Mouse (Mus musculus) midbrain, embryonic 14.5 days (tissue): ENCODE results near the gene Miox. TPM values are rescaled to one million over a fixed set of nuclear protein-coding genes. Genes with fewer than 3 reads are reported as not detected.

Experiments used
- ATAC-seq: fragments of 200-750 bp; cut with Nextera tagmentation; 2 replicates; pipeline ENCODE4 v1.8.0; 2017; ENCODE audit warnings: moderate number of reproducible peaks, moderate library complexity; ENCODE audit not compliant: low FRiP score, low TSS enrichment
- DNase-seq: peaks from one replicate; pipeline ENCODE4 v3.0.0-alpha.2; 2015
- H3K27ac ChIP-seq: fragments of 300-500 bp; sonication (generic); replicated peaks from 2 replicates; pipeline ENCODE4 v1.5.1; 2014; ENCODE audit warnings: mild to moderate bottlenecking, low read depth, low read length, moderate library complexity
- H3K27me3 ChIP-seq: fragments of 300-500 bp; sonication (generic); 2 replicates; pipeline ENCODE4 v1.6.1; 2014; ENCODE audit warnings: low read length, control low read depth, mixed read lengths; ENCODE audit not compliant: control insufficient read depth, insufficient read depth
- H3K36me3 ChIP-seq: fragments of 300-500 bp; sonication (generic); 2 replicates; pipeline ENCODE4 v1.6.1; 2014; ENCODE audit warnings: low read length, control low read depth; ENCODE audit not compliant: control insufficient read depth, insufficient read depth
- H3K4me1 ChIP-seq: fragments of 300-500 bp; sonication (generic); 2 replicates; pipeline ENCODE4 v1.6.1; 2014; ENCODE audit warnings: mild to moderate bottlenecking, antibody characterized with exemption, low read length, control low read depth; ENCODE audit not compliant: control insufficient read depth, insufficient read depth
- H3K4me2 ChIP-seq: fragments of 300-500 bp; sonication (generic); 2 replicates; pipeline ENCODE4 v1.6.1; 2014; ENCODE audit warnings: mild to moderate bottlenecking, low read length, moderate library complexity
- H3K4me3 ChIP-seq: fragments of 300-500 bp; sonication (generic); replicated peaks from 2 replicates; pipeline ENCODE4 v1.5.1; 2014; ENCODE audit warnings: low read depth, low read length
- H3K9ac ChIP-seq: fragments of 300-500 bp; sonication (generic); replicated peaks from 2 replicates; pipeline ENCODE4 v1.6.1; 2014; ENCODE audit warnings: mild to moderate bottlenecking, low read length, moderate library complexity
- H3K9me3 ChIP-seq: fragments of 300-500 bp; sonication (generic); 2 replicates; pipeline ENCODE4 v1.6.1; 2016; ENCODE audit warnings: low read length, control low read depth, mixed read lengths; ENCODE audit not compliant: control insufficient read depth
- WGBS: fragments of 180-500 bp; shearing (Covaris S2); extraction: QIAGEN DNeasy Blood & Tissue Kit; methylation state at CpG from one replicate; pipeline ENCODE4 v1.1.7; 2014; 5-methylcytosine and 5-hydroxymethylcytosine counted together
- polyA plus RNA-seq: library from polyadenylated mRNA; unstranded; fragments of >200 nt; fragmentation: Nextera tagmentation; extraction: Ambion mirVana; gene quantifications from 2 replicates; pipeline ENCODE4 v1.2.1, GENCODE M21; 2014

The Miox gene
- polyA plus RNA-seq: not detected in 2 replicates

- WGBS: 90% methylated on average over 7 of the region's 7 CpGs
- no peak within 1 kb of the TSS for H3K4me2 ChIP-seq
These were observed at the start of gene Miox for GRCm38 (mm10) chr15:89334271-89334670. Miox (plus strand) TSS chr15:89334398.

GRCm38 (mm10) chr15:89285004-89285403 is 49.2 kb upstream of the Miox start:
- no peak overlapping the region for H3K4me2 ChIP-seq
- no peak for DNase-seq
- no peak for ATAC-seq
- no peaks in the 10 kb centered on the region for H3K27me3 ChIP-seq
- H3K36me3 ChIP-seq: peaks cover 97% of the 10 kb centered on the region
- H3K4me1 ChIP-seq: no peaks in the 10 kb centered on the region
- no peak overlapping the region for H3K4me3 ChIP-seq
- no peak overlapping the region for H3K9ac ChIP-seq
- H3K27ac ChIP-seq: no peak overlapping the region; the same call in 1 of the 2 replicates
- H3K9me3 ChIP-seq: no peaks in the 10 kb centered on the region

More at GRCm38 (mm10) chr15:89334271-89334670, at the start of gene Miox:
- DNase-seq (no peak), ATAC-seq (no peak)
- H3K27ac ChIP-seq: no peak within 1 kb of the TSS
- no peaks in the 10 kb centered on the region for H3K4me1 ChIP-seq
- H3K9ac ChIP-seq: no peak within 1 kb of the TSS
- H3K36me3 ChIP-seq: no peaks in the 10 kb centered on the region
- H3K4me3 ChIP-seq: no peak within 1 kb of the TSS
- no peaks in the 10 kb centered on the region for H3K9me3 ChIP-seq
- H3K27me3 ChIP-seq: no peaks in the 10 kb centered on the region

GRCm38 (mm10) chr15:89285478-89285877 is 48.7 kb upstream of the Miox start:
- Histone ChIP-seq H3K9me3 (no peaks in the 10 kb centered on the region), H3K9ac (no peak overlapping the region), H3K36me3 (peaks cover 97% of the 10 kb centered on the region), H3K4me2 (no peak overlapping the region), H3K27ac (no peak overlapping the region), H3K4me1 (no peaks in the 10 kb centered on the region), H3K4me3 (no peak overlapping the region), H3K27me3 (no peaks in the 10 kb centered on the region)
- 97% methylated on average over 5 of the region's 5 CpGs for WGBS
- DNase-seq: no peak
- ATAC-seq: no peak

GRCm38 (mm10) chr15:89286114-89286513 is 48.1 kb upstream of the Miox start:
- Histone ChIP-seq H3K36me3 (peaks cover 97% of the 10 kb centered on the region), H3K4me3 (no peak overlapping the region), H3K9me3 (no peaks in the 10 kb centered on the region), H3K27ac (no peak overlapping the region), H3K4me1 (no peaks in the 10 kb centered on the region), H3K27me3 (no peaks in the 10 kb centered on the region), H3K9ac (no peak overlapping the region), H3K4me2 (no peak overlapping the region)
- DNase-seq (no peak), ATAC-seq (no peak)
- 91% methylated on average over 7 of the region's 7 CpGs for WGBS

- Histone ChIP-seq H3K27me3 (no peaks in the 10 kb centered on the region), H3K4me1 (no peaks in the 10 kb centered on the region), H3K4me3 (no peak overlapping the region), H3K9me3 (no peaks in the 10 kb centered on the region), H3K36me3 (peaks cover 95% of the 10 kb centered on the region), H3K4me2 (no peak overlapping the region), H3K9ac (no peak overlapping the region), H3K27ac (no peak overlapping the region)
- WGBS: 91% methylated on average over 5 of the region's 5 CpGs
- DNase-seq: no peak
- ATAC-seq: no peak
These were observed 47.6 kb upstream of the Miox start for GRCm38 (mm10) chr15:89286582-89286981.

GRCm38 (mm10) chr15:89288227-89288767 is 45.9 kb upstream of the Miox start:
- Histone ChIP-seq H3K4me1 (no peaks in the 10 kb centered on the region), H3K27me3 (no peaks in the 10 kb centered on the region), H3K4me3 (no peak overlapping the region), H3K9ac (no peak overlapping the region), H3K9me3 (no peaks in the 10 kb centered on the region), H3K4me2 (no peak overlapping the region), H3K27ac (no peak overlapping the region), H3K36me3 (peaks cover 95% of the 10 kb centered on the region)
- ATAC-seq (no peak), DNase-seq (no peak)
- WGBS: 93% methylated on average over 23 of the region's 23 CpGs

GRCm38 (mm10) chr15:89289455-89289854 is 44.7 kb upstream of the Miox start:
- DNase-seq: no peak
- Histone ChIP-seq H3K36me3 (peaks cover 95% of the 10 kb centered on the region), H3K4me2 (no peak overlapping the region), H3K4me1 (no peaks in the 10 kb centered on the region), H3K9ac (no peak overlapping the region), H3K27ac (no peak overlapping the region), H3K9me3 (no peaks in the 10 kb centered on the region), H3K27me3 (no peaks in the 10 kb centered on the region), H3K4me3 (no peak overlapping the region)
- no peak for ATAC-seq
- 94% methylated on average over 11 of the region's 11 CpGs for WGBS

GRCm38 (mm10) chr15:89291521-89291920 is 42.7 kb upstream of the Miox start:
- no peak for ATAC-seq
- no peak overlapping the region for H3K4me2 ChIP-seq
- 92% methylated on average over 3 of the region's 3 CpGs for WGBS
- DNase-seq: no peak
- no peaks in the 10 kb centered on the region for H3K27me3 ChIP-seq
- H3K4me3 ChIP-seq: no peak overlapping the region
- no peak overlapping the region for H3K9ac ChIP-seq
- no peaks in the 10 kb centered on the region for H3K9me3 ChIP-seq
- H3K4me1 ChIP-seq: no peaks in the 10 kb centered on the region
- peaks cover 98% of the 10 kb centered on the region for H3K36me3 ChIP-seq
- no peak overlapping the region for H3K27ac ChIP-seq

GRCm38 (mm10) chr15:89292795-89293194 is 41.4 kb upstream of the Miox start:
- DNase-seq: no peak
- Histone ChIP-seq H3K4me3 (no peak overlapping the region), H3K9me3 (no peaks in the 10 kb centered on the region), H3K9ac (no peak overlapping the region), H3K4me1 (no peaks in the 10 kb centered on the region), H3K36me3 (peaks cover 95% of the 10 kb centered on the region), H3K27ac (no peak overlapping the region), H3K4me2 (no peak overlapping the region), H3K27me3 (no peaks in the 10 kb centered on the region)
- WGBS: 91% methylated on average over 2 of the region's 2 CpGs
- no peak for ATAC-seq
